Mouse (Mus musculus): ENCODE measurements around the gene Dao. TPM values are rescaled to one million over a fixed set of nuclear protein-coding genes. Genes with fewer than 3 reads are reported as not detected.

Dao gene
- polyA plus RNA-seq, 1 experiment from 2014 or later = not detected

DNA sequence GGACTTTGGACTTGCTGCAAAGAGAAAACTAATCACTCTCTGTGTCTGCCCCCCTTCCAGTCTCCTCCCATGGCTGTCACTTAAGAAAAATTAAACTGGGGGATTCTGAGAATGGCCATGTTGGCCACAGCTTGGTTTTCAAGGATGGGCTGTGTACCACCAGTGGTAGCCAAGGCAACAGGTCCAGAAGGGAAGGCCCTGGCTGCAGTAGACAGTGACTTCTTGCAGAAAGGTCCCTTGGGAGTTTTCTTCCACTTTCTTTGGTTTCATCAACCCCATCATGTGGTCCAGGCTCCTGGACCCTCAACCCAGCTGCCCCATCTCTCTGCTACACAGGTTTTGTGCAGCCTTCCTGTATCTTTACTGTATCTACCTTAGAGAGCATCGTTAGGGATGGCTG is 37.4 kb downstream of the Dao start:
- Histone ChIP-seq H3K4me1 (peaks cover 34% of the 10 kb centered on the region), H3K27ac (peak overlapping the region; percentile 48), H3K27me3 (ENCODE audit: poor library complexity, severe bottlenecking) (peaks cover 6% of the 10 kb centered on the region; the same call in 1 of the 2 replicates), H3K9me3 (no peaks in the 10 kb centered on the region), H3K36me3 (replicated peaks) (no peaks in the 10 kb centered on the region), H3K4me3 (no peak overlapping the region)
- WGBS = 76% methylated on average over 1 of the region's 1 CpGs
- DNase-seq (ENCODE audit: extremely low spot score, low spot score) = no peak

DNA sequence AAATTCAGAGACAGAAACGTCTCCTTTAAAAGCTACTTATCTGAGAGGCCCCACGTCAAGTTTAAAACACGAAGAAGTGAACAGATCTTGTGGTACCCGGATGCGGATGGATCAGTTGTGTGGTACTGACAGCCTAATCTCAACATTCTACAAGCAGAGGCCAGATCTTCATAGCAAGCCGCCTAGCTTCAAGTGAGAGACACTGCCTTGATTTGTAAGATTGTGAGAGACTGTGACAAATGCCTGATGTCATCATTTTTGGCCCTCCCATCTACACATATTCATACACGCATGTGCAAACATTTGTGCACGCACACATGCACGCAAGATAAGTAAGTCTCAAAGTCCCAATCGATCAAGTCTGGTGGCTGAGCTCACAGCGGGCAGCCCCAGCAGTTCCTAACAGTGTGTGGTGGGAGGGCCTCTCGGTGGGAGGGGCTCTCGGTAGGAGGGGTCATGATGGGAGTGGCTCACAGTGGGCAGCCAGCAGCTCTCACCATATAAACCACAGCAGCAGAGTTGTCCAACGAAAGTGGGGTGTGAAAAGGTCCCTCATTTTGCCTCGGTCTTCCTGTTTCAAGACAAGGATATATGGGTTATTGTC is 37.9 kb downstream of the Dao start:
- peaks cover 6% of the 10 kb centered on the region; the same call in 1 of the 2 replicates for H3K27me3 ChIP-seq (ENCODE audit: poor library complexity, severe bottlenecking)
- H3K4me3 ChIP-seq = no peak overlapping the region
- peak; percentile 38 for DNase-seq (ENCODE audit: extremely low spot score, low spot score)
- H3K27ac ChIP-seq = peak overlapping the region; percentile 48
- WGBS = 26% methylated on average over 15 of the region's 15 CpGs
- no peaks in the 10 kb centered on the region for H3K9me3 ChIP-seq
- peaks cover 29% of the 10 kb centered on the region for H3K4me1 ChIP-seq
- H3K36me3 ChIP-seq (replicated peaks) = no peaks in the 10 kb centered on the region

GRCm38 (mm10) chr5:114043800-114044199 is 40.3 kb downstream of the Dao start:
- no peaks in the 10 kb centered on the region for H3K9me3 ChIP-seq
- WGBS = 89% methylated on average over 4 of the region's 4 CpGs
- peaks cover 30% of the 10 kb centered on the region for H3K4me1 ChIP-seq
- no peak for DNase-seq (ENCODE audit: extremely low spot score, low spot score)
- no peaks in the 10 kb centered on the region for H3K36me3 ChIP-seq (replicated peaks)
- no peak overlapping the region for H3K27ac ChIP-seq
- no peak overlapping the region for H3K4me3 ChIP-seq
- peaks cover 6% of the 10 kb centered on the region; the same call in 1 of the 2 replicates for H3K27me3 ChIP-seq (ENCODE audit: poor library complexity, severe bottlenecking)

GRCm38 (mm10) chr5:114045134-114045533 is 41.6 kb downstream of the Dao start:
- 79% methylated on average over 1 of the region's 1 CpGs for WGBS
- Histone ChIP-seq H3K27me3 (ENCODE audit: poor library complexity, severe bottlenecking) (peaks cover 6% of the 10 kb centered on the region; the same call in 1 of the 2 replicates), H3K4me3 (no peak overlapping the region), H3K27ac (no peak overlapping the region), H3K36me3 (replicated peaks) (no peaks in the 10 kb centered on the region), H3K4me1 (peaks cover 30% of the 10 kb centered on the region), H3K9me3 (no peaks in the 10 kb centered on the region)
- DNase-seq (ENCODE audit: extremely low spot score, low spot score) = no peak

GRCm38 (mm10) chr5:114046151-114046550 is 42.6 kb downstream of the Dao start:
- peaks cover 20% of the 10 kb centered on the region for H3K4me1 ChIP-seq
- no peak overlapping the region for H3K27ac ChIP-seq
- no peaks in the 10 kb centered on the region for H3K36me3 ChIP-seq (replicated peaks)
- peaks cover 6% of the 10 kb centered on the region; the same call in 1 of the 2 replicates for H3K27me3 ChIP-seq (ENCODE audit: poor library complexity, severe bottlenecking)
- no peak for DNase-seq (ENCODE audit: extremely low spot score, low spot score)
- no peaks in the 10 kb centered on the region for H3K9me3 ChIP-seq
- WGBS = 86% methylated on average over 3 of the region's 3 CpGs
- no peak overlapping the region for H3K4me3 ChIP-seq

DNA sequence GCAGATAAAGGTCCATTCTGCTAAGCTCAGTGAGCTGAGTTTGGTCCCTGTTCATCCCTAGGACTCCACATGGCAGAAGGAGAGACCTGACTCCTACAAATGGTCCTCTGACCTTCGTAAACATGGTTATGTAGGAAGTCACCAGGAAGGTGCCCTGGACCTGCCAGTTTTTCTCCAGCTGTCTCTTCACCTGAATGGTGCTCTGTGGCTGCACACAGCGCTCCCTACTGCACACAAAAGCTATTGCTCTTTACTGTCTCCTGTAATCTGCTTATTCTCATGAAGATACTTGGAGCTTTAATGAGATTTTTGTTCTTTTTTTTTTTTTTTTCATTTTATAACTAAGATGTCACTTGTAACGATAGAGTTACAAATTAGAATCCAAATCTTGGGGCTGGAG is 43.1 kb downstream of the Dao start:
- peaks cover 6% of the 10 kb centered on the region; the same call in 1 of the 2 replicates for H3K27me3 ChIP-seq (ENCODE audit: poor library complexity, severe bottlenecking)
- H3K36me3 ChIP-seq (replicated peaks) = no peaks in the 10 kb centered on the region
- H3K27ac ChIP-seq = no peak overlapping the region
- H3K4me1 ChIP-seq = peaks cover 15% of the 10 kb centered on the region
- no peak for DNase-seq (ENCODE audit: extremely low spot score, low spot score)
- 55% methylated on average over 3 of the region's 3 CpGs for WGBS
- H3K4me3 ChIP-seq = no peak overlapping the region
- no peaks in the 10 kb centered on the region for H3K9me3 ChIP-seq

DNA sequence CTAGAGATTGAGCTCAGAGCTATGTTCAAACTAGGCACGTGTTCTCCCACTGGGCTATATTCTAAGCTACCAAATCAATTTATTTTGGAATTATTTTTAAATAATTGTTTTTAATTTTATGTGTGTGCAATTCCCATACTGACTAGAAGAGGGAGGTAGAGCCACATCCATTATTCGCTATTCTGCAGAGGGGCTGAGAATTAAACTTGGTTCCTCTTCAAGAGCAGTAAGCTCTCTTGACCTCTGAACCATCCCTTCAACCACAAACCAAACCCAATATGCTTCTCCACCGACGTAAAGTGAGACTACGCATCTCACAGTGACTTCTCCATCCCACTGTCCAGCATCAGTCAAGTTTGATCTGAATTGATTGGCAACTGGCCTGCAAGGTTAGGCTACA is 43.7 kb downstream of the Dao start:
- H3K4me1 ChIP-seq = peaks cover 13% of the 10 kb centered on the region
- H3K9me3 ChIP-seq = no peaks in the 10 kb centered on the region
- no peak for DNase-seq (ENCODE audit: extremely low spot score, low spot score)
- peaks cover 6% of the 10 kb centered on the region; the same call in 1 of the 2 replicates for H3K27me3 ChIP-seq (ENCODE audit: poor library complexity, severe bottlenecking)
- H3K4me3 ChIP-seq = no peak overlapping the region
- 87% methylated on average over 5 of the region's 5 CpGs for WGBS
- no peaks in the 10 kb centered on the region for H3K36me3 ChIP-seq (replicated peaks)
- no peak overlapping the region for H3K27ac ChIP-seq

DNA sequence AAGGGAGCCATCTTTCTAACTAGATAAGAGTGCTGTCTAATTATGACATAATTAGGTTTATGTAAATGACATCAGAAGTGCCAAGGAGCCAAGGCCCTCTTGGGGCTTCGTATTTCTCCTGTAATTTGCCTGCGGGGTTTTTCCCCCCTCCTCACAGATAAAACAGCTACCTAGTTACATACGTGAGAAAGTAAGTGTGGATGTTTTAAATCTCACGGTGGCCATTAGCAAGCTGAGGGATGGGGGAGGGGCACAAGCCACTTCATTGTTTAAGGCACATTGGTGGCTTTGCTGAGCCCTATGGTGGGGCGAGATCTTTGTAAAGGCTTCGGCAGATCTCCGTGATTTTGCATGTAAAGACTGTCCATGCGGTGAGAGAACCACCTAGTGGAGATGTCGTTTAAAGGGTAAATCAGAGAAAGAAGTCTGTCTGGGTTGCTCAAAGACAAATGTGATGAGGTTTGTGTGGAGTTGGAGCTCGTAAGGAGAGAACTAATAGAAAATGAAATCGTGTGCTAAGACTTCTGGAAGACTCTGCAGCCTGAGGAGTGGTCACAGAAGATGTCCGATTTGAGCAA is 45.3 kb downstream of the Dao start:
- peaks cover 16% of the 10 kb centered on the region for H3K4me1 ChIP-seq
- H3K27me3 ChIP-seq (ENCODE audit: poor library complexity, severe bottlenecking) = no peaks in the 10 kb centered on the region
- WGBS = 63% methylated on average over 12 of the region's 12 CpGs
- H3K27ac ChIP-seq = no peak overlapping the region
- H3K9me3 ChIP-seq = no peaks in the 10 kb centered on the region
- H3K4me3 ChIP-seq = no peak overlapping the region
- DNase-seq (ENCODE audit: extremely low spot score, low spot score) = no peak
- H3K36me3 ChIP-seq (replicated peaks) = no peaks in the 10 kb centered on the region

- Histone ChIP-seq H3K27me3 (ENCODE audit: poor library complexity, severe bottlenecking) (no peaks in the 10 kb centered on the region), H3K27ac (0 out of 2 replicates have a peak overlapping the region, but pooled peaks have one; percentile 51), H3K36me3 (replicated peaks) (no peaks in the 10 kb centered on the region), H3K9me3 (no peaks in the 10 kb centered on the region), H3K4me1 (peaks cover 16% of the 10 kb centered on the region), H3K4me3 (peak overlapping the region; percentile 30; the same call in 1 of the 2 replicates)
- 39% methylated on average over 9 of the region's 9 CpGs for WGBS
- DNase-seq (ENCODE audit: extremely low spot score, low spot score) = peak; percentile 77
Measured at GRCm38 (mm10) chr5:114052246-114052761, 48.8 kb downstream of the Dao start.

GRCm38 (mm10) chr5:114057129-114057731 is 53.7 kb downstream of the Dao start:
- DNase-seq (ENCODE audit: extremely low spot score, low spot score) = no peak
- WGBS = 82% methylated on average over 9 of the region's 9 CpGs

DNA sequence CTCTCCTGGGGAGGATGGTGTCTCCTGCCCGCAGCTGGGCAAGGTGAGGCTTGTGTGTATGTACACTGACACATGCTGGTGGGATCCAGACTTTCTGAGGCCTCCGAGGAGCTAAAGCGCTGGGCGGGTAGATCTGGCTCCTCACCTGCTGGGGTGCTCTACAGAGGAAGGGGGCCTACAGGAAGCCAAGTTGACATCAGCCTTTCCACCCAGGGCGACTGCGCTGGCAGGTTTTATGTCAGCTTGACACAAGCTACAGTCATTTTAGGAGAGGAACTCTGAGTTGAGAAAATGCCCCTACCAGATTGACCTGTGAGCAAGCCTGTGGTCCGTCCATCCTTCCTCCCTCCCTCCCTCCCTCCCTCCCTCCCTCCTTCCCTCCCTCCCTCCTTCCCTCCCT is 58.2 kb downstream of the Dao start:
- Histone ChIP-seq H3K36me3 (replicated peaks) (no peaks in the 10 kb centered on the region), H3K9me3 (no peaks in the 10 kb centered on the region), H3K27me3 (ENCODE audit: poor library complexity, severe bottlenecking) (no peaks in the 10 kb centered on the region), H3K4me3 (no peak overlapping the region), H3K27ac (no peak overlapping the region), H3K4me1 (0 out of 2 replicates have a peak, but pooled peaks cover 4% of the 10 kb centered on the region)
- no peak for DNase-seq (ENCODE audit: extremely low spot score, low spot score)
- WGBS = 61% methylated on average over 7 of the region's 7 CpGs

More at GRCm38 (mm10) chr5:114057129-114057731, 53.7 kb downstream of the Dao start:
- no peaks in the 10 kb centered on the region for H3K27me3 ChIP-seq (ENCODE audit: poor library complexity, severe bottlenecking)
- no peak overlapping the region for H3K27ac ChIP-seq
- no peak overlapping the region for H3K4me3 ChIP-seq
- no peaks in the 10 kb centered on the region for H3K9me3 ChIP-seq
- H3K36me3 ChIP-seq (replicated peaks) = no peaks in the 10 kb centered on the region
- H3K4me1 ChIP-seq = peaks cover 4% of the 10 kb centered on the region; the same call in 1 of the 2 replicates

DNA sequence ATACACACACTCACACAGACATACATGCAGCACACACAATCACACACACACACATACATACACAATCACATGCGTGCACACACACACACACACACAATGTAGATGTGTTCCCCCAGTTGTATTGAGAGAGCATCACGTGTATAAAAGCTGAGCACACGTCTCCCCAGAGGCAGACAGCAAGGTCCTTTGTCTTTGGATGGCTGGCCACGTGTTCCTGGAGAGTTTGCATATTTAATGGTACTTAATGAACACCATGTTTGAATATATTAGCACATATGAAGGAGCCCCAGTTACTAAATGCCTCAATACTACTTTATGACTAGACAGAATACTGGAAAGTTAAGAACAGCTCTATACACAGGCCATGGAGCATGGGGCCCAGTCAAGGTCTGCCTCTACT is 60.5 kb downstream of the Dao start:
- Histone ChIP-seq H3K27ac (no peak overlapping the region), H3K4me1 (0 out of 2 replicates have a peak, but pooled peaks cover 4% of the 10 kb centered on the region), H3K9me3 (no peaks in the 10 kb centered on the region), H3K4me3 (no peak overlapping the region), H3K36me3 (replicated peaks) (no peaks in the 10 kb centered on the region), H3K27me3 (ENCODE audit: poor library complexity, severe bottlenecking) (no peaks in the 10 kb centered on the region)
- 83% methylated on average over 4 of the region's 4 CpGs for WGBS
- no peak for DNase-seq (ENCODE audit: extremely low spot score, low spot score)

DNA sequence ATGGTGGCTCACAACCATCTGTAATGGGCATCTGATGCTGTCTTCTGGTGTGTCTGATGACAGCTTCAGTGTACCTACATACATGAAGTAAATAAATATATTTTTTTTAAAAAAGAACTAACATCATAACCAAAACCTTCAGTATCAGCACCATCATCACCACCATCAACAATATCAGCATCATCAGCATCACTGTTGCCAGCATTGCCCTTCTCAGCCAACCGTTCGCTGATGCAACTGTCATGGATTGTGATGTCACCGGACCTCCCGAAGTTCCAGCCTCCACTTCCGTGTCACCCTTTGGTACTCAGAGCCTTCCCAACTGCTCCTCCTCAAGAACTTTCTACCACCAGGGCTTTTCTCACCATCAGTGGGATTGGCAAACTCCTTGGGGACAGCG is 61.7 kb downstream of the Dao start, which contains the start of gene Usp30:
Gene Usp30 (plus strand): TSS at position 301 of the 400 bp plus-strand sequence.
- Histone ChIP-seq H3K27ac (no peak within 1 kb of the TSS), H3K27me3 (ENCODE audit: poor library complexity, severe bottlenecking) (no peaks in the 10 kb centered on the region), H3K4me3 (no peak within 1 kb of the TSS), H3K4me1 (0 out of 2 replicates have a peak, but pooled peaks cover 4% of the 10 kb centered on the region), H3K9me3 (no peaks in the 10 kb centered on the region), H3K36me3 (replicated peaks) (no peaks in the 10 kb centered on the region)
- DNase-seq (ENCODE audit: extremely low spot score, low spot score) = no peak
- WGBS = 94% methylated on average over 6 of the region's 6 CpGs

Data from forebrain, embryonic 10.5 days (tissue).